Mouse (Mus musculus) gastrocnemius, adult 18-20 months (tissue): ENCODE measurements around the gene Trir. TPM values are rescaled to one million over a fixed set of nuclear protein-coding genes. Genes with fewer than 3 reads are reported as not detected.

Source experiments
- DNase-seq: peaks from one replicate; pipeline ENCODE4 v3.0.0; 2021; ENCODE audit warnings: low spot score
- total RNA-seq, 2 experiments: library from RNA; stranded (reverse); gene quantifications; 2 replicates each; pipeline ENCODE4 v1.2.3; 2021

Gene Trir
- total RNA-seq, 2 experiments from 2014 or later = 70.4 to 78.8 TPM

GRCm38 (mm10) chr8:84990836-84991235, 35.8 kb upstream of the Trir start:
- DNase-seq = no peak

GRCm38 (mm10) chr8:84994375-84994774, 32.2 kb upstream of the Trir start:
- no peak for DNase-seq

DNA sequence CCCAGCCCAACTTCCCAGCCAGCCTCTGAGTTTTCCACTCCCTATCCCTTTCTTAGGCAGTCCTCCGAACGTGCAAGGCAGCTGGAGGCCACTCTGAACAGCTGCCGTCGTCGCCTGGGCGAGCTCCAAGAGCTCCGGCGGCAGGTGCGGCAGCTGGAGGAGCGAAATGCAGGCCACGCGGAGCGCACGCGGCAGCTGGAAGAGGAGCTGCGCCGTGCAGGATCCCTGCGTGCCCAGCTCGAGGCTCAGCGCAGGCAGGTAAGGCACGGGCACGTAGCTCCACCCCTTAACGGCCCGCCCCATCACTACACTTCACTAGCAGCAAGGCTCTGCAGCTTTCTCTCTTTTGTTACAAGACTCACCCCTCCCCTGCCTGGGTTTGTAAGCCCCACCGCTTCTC, 30.9 kb upstream of the Trir start:
- no peak for DNase-seq

DNA sequence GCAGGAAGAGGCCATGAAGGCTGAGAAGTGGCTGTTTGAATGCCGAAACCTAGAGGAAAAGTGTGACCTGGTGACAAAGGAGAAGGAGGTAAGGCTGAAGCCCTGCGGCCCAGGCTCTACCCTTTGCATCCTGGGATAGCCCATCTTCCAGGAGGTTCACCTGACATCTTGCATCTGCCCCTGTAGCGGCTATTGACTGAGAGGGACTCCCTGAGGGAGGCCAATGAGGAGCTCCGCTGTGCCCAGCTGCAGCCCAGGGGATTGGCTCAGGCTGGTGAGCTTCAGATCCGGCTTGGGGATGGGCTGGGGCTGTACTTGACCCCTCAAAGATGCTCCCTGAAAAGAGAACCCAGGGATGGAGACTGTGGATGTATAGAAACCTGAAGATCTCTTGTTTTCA, 29.6 kb upstream of the Trir start:
- DNase-seq = no peak

- peak; percentile 91 for DNase-seq
Observed at GRCm38 (mm10) chr8:84997649-84998295, 28.9 kb upstream of the Trir start.

DNA sequence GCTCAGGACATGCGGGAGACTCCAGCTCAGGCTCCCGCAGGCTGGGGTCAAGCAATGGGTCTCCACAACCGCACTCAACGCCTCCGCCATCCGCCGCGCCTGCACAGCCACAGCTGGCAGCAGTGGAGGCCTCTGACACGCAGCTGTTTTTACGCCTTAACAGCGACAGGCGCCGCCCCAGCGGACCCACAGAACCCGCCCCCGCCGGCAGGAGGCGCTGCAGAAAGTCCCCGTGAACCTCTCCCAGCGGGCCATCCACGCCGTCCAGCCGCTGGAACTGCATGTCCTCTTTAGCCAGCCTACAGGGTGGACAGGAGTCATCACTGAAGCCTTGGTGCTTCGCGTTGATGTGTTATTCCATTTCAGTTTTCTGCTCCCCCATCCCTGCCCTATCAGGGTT, 18.9 kb upstream of the Trir start:
- no peak for DNase-seq

- no peak for DNase-seq
Observed at GRCm38 (mm10) chr8:85011242-85011641, 15.4 kb upstream of the Trir start.

DNA sequence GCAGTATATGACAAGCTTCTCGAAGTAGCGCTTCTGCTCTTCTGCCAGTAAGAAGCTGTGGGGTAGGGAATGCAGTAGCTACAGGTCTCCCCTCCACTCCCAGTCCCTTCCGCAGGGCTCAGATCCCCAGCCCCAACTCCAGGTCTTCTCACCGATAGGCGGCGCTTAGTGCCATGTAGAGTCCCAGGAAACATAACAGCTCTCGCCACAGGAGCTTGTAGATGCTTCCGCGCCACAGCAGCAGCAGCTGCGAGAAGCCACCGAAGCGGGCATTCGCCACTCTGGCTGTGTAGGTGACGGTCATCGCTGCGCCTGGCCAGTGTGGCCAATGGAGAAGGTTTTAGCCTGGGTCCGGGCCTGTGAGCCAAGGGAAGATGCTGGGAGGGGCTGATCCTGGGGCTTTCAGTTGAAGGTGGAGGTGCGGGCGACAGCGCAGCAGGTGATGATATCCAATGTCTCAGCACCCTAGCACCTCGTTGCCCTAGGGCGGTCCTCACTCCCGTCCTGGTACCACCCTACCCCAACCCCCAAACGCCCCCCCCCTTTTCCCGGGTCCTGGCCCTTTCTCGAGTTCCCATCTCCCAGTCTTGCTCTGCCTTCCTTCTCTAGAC, 13.3 kb upstream of the Trir start:
- DNase-seq = peak; percentile 56

GRCm38 (mm10) chr8:85014431-85014830, 12.2 kb upstream of the Trir start, which contains the start of gene Best2:
Best2 (minus strand) TSS chr8:85014531.
- DNase-seq = no peak

DNA sequence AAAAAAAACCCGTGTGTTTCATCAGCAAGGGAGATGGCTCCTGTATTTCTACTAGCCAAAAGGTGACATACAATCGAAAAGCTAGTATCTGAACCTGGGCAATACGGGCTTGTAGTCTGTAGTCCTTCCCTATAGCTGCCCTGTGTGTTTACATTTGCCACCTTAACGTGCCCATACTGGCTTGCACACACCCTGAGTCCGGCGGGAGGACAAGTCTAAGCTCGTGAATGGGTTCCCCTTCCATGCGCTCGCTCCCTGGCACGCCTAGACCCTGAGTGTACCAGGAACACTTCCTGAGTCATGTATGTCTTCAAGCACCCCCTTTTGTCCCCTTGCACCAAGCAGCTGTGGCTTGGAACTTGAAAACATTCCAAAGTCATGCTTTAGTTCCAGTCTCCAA, 9.9 kb upstream of the Trir start:
- DNase-seq = no peak

- no peak for DNase-seq
Observed at GRCm38 (mm10) chr8:85017209-85017608, 9.4 kb upstream of the Trir start.

GRCm38 (mm10) chr8:85021514-85022055, 5.0 kb upstream of the Trir start:
- no peak for DNase-seq

- no peak for DNase-seq
Observed at GRCm38 (mm10) chr8:85023846-85024245, 2.8 kb upstream of the Trir start.

DNA sequence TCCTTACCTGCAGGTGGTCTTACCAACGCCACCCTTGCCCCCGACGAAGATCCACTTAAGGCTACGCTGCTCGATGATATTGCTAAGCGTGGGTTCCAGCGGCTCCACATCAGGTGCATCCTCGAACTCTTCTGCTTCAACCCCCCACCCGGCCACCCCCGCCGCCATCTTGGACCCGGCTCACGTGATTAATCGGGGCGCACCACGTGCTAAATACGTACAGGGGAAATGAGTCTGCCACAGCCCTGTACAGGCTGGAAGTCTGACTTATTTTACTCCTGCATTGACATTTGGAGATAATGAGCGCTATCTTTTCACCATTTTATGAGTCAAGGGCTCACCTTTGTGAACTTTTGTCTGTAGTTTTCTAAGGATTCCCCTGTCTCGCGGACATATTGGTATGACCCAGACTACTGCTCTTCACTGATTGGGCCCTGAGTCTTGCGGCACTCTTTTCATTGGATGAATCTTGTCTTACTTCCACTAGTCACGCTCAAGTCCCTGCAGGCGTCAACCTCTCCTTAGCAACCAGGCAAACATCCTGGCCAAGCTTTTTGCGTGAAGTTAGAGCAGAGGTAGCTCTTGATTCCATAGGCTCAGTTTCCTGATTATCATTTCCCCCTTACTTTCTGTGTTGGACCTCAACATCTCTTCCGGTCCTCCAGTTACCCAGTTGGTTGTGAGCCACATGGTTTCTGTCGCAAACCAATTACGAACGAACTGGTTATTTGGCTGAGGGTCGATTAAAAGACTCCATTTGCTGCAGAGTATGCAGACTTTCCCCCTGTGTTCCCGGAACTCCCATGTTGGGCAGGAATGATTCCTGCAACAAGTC, 1.3 kb upstream of the Trir start, which contains the start of gene Asna1:
Asna1 (minus strand) TSS at position 184 of the 835 bp plus-strand sequence.
- DNase-seq = peak; percentile 83

DNA sequence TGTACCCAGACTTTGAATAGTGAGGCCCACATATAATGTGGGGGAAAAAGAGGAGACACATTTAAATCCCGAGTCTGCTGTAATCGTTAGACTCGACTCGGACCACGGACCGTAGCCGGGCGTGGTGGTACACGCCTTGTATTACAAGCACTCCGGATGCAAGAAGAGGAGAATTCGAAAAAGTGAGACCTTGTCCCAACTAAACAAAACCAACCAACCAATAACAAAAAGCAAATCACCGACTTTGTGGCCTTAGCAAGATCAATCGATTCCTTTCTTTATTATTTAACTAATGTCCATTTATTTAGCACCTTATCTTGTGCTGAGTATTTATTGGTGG, 863 bp downstream of the Trir start:
- no peak for DNase-seq

GRCm38 (mm10) chr8:85027922-85028321, 1.3 kb downstream of the Trir start:
- DNase-seq = no peak

GRCm38 (mm10) chr8:85029271-85029670, 2.6 kb downstream of the Trir start:
- no peak for DNase-seq

DNA sequence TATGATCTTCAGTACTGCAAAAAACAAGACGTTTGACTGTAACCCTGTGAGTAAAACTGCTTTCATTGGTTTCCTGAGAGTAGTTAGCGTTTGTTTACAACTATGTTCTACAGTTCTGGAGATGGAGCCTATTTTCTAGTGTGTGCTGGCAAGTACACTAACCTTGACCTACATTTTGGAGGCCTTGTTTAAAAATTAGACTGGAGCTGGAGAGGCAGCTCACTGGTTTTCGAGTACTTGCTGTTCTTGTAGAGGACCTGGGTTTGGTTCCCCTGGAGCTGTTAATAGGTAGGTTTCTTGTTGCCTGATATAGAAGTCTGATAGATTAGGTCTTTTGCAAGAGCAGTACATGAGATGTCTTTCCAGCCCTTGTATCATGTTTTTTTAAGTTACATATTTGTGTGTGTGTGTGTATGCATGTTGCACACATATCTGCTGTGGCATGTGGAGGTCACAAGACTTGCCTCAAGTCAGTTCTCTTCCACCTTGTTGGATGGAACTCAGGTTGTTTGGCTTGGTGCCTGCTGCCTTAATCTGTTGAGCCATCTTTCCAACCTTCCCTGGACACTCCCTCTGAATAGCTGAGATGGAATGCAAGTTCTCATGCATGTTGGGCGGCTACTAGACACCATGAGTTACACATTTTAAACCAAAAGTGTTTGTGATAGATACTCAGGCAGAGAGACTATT, 6.1 kb downstream of the Trir start:
- DNase-seq = no peak

DNA sequence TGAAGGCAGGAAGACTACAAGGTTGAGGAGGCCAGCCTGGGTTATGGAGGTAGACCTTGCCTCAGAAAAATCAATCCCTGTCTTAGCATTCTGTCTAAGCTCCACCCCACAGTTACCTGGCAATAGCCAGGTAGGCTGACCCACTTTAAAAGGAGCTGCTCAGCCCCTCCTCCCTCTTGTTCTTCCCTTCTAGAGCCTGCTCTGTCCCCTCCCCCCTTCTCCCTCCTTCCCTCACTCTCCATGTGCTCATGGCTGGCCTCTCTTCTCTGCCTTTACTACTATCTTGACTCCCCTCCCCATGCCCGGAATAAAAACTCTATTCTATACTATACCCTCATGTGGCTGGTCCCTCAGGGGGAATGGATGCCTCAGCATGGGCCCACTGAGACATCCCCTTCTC, 7.2 kb downstream of the Trir start:
- DNase-seq = no peak

DNA sequence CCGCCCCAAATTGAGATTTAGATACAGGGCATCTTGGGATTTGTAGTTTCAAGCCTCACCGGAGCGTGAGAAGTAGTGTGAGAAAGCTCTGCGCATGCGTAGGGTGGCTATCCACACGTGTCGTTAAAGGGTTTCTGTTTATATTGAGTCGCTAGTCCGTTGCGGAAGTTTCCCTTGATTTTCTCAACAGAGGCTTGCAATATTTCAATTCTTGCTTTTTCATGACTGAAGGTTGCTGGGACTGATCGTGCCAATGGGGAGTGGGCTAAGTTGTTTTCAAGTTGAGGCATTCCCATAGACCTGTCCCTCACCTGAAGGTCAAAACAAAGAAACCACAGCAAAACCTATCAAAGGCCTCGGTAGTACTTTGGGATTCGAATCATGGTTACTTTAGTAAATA, 8.1 kb downstream of the Trir start:
- peak; percentile 70 for DNase-seq

- DNase-seq = no peak
Observed at GRCm38 (mm10) chr8:85035165-85035727, 8.6 kb downstream of the Trir start.
